Mouse (Mus musculus): Measurements from ENCODE around the gene Erich4. TPM values are rescaled to one million over a fixed set of nuclear protein-coding genes. Genes with fewer than 3 reads are reported as not detected.
"Not testable (repeated sequence)": the region's sequence is repeated elsewhere in the genome, so short reads cannot be mapped to it uniquely, and the experiment has no call there.

The Erich4 gene
- polyA plus RNA-seq, 1 experiment from 2014 or later, result not detected

GRCm38 (mm10) chr7:25593859-25594258 lies 21.8 kb downstream of the Erich4 start:
- no peak for ATAC-seq
- no peaks in the 10 kb centered on the region for H3K9me3 ChIP-seq (ENCODE audit: control insufficient read depth, low read length)
- 71% methylated on average over 3 of the region's 3 CpGs for WGBS
- H3K27ac ChIP-seq (ENCODE audit: low read depth, low read length), result no peak overlapping the region
- H3K4me1 ChIP-seq (ENCODE audit: control insufficient read depth, insufficient read depth, low read depth, low read length), result no peaks in the 10 kb centered on the region
- H3K36me3 ChIP-seq (ENCODE audit: control insufficient read depth, insufficient read depth, low read length), result no peaks in the 10 kb centered on the region
- H3K27me3 ChIP-seq (replicated peaks; ENCODE audit: control insufficient read depth, insufficient read depth, low read length), result no peaks in the 10 kb centered on the region
- no peak overlapping the region for H3K9ac ChIP-seq (ENCODE audit: low read depth, low read length)
- no peak overlapping the region for H3K4me2 ChIP-seq (ENCODE audit: low read length)
- H3K4me3 ChIP-seq (ENCODE audit: low read length), result no peak overlapping the region

- no peaks in the 10 kb centered on the region for H3K36me3 ChIP-seq (ENCODE audit: control insufficient read depth, insufficient read depth, low read length)
- no peaks in the 10 kb centered on the region for H3K27me3 ChIP-seq (replicated peaks; ENCODE audit: control insufficient read depth, insufficient read depth, low read length)
- WGBS, result 91% methylated on average over 2 of the region's 2 CpGs
- no peak for ATAC-seq
- H3K9ac ChIP-seq (ENCODE audit: low read depth, low read length), result no peak overlapping the region
- no peaks in the 10 kb centered on the region for H3K9me3 ChIP-seq (ENCODE audit: control insufficient read depth, low read length)
- no peak overlapping the region for H3K27ac ChIP-seq (ENCODE audit: low read depth, low read length)
- H3K4me1 ChIP-seq (ENCODE audit: control insufficient read depth, insufficient read depth, low read depth, low read length), result no peaks in the 10 kb centered on the region
- no peak overlapping the region for H3K4me2 ChIP-seq (ENCODE audit: low read length)
- H3K4me3 ChIP-seq (ENCODE audit: low read length), result no peak overlapping the region
Observed at GRCm38 (mm10) chr7:25591226-25591625, 24.5 kb downstream of the Erich4 start.

GRCm38 (mm10) chr7:25585351-25586204 lies 30.1 kb downstream of the Erich4 start:
- Histone ChIP-seq H3K36me3 (ENCODE audit: control insufficient read depth, insufficient read depth, low read length) (no peaks in the 10 kb centered on the region), H3K4me1 (ENCODE audit: control insufficient read depth, insufficient read depth, low read depth, low read length) (no peaks in the 10 kb centered on the region), H3K9me3 (ENCODE audit: control insufficient read depth, low read length) (no peaks in the 10 kb centered on the region), H3K4me2 (ENCODE audit: low read length) (no peak overlapping the region), H3K27me3 (replicated peaks; ENCODE audit: control insufficient read depth, insufficient read depth, low read length) (no peaks in the 10 kb centered on the region), H3K4me3 (ENCODE audit: low read length) (no peak overlapping the region), H3K27ac (ENCODE audit: low read depth, low read length) (no peak overlapping the region), H3K9ac (ENCODE audit: low read depth, low read length) (no peak overlapping the region)
- ATAC-seq, result no peak
- 81% methylated on average over 9 of the region's 9 CpGs for WGBS

- Histone ChIP-seq H3K4me1 (ENCODE audit: control insufficient read depth, insufficient read depth, low read depth, low read length) (no peaks in the 10 kb centered on the region), H3K27me3 (replicated peaks; ENCODE audit: control insufficient read depth, insufficient read depth, low read length) (no peaks in the 10 kb centered on the region), H3K36me3 (ENCODE audit: control insufficient read depth, insufficient read depth, low read length) (no peaks in the 10 kb centered on the region), H3K9me3 (ENCODE audit: control insufficient read depth, low read length) (no peaks in the 10 kb centered on the region), H3K27ac (ENCODE audit: low read depth, low read length) (no peak overlapping the region), H3K4me2 (ENCODE audit: low read length) (no peak overlapping the region), H3K9ac (ENCODE audit: low read depth, low read length) (no peak overlapping the region), H3K4me3 (ENCODE audit: low read length) (no peak overlapping the region)
- WGBS, result 83% methylated on average over 5 of the region's 5 CpGs
- ATAC-seq, result no peak
Observed at GRCm38 (mm10) chr7:25584651-25585050, 31.0 kb downstream of the Erich4 start.

- Histone ChIP-seq H3K27me3 (replicated peaks; ENCODE audit: control insufficient read depth, insufficient read depth, low read length) (no peaks in the 10 kb centered on the region), H3K4me2 (ENCODE audit: low read length) (no peak overlapping the region), H3K9ac (ENCODE audit: low read depth, low read length) (no peak overlapping the region), H3K4me1 (ENCODE audit: control insufficient read depth, insufficient read depth, low read depth, low read length) (no peaks in the 10 kb centered on the region), H3K4me3 (ENCODE audit: low read length) (no peak overlapping the region), H3K36me3 (ENCODE audit: control insufficient read depth, insufficient read depth, low read length) (no peaks in the 10 kb centered on the region), H3K9me3 (ENCODE audit: control insufficient read depth, low read length) (no peaks in the 10 kb centered on the region), H3K27ac (ENCODE audit: low read depth, low read length) (no peak overlapping the region)
- 90% methylated on average over 15 of the region's 15 CpGs for WGBS
- no peak for ATAC-seq
Observed at GRCm38 (mm10) chr7:25582301-25582810, 33.3 kb downstream of the Erich4 start.

GRCm38 (mm10) chr7:25579441-25579840 lies 36.3 kb downstream of the Erich4 start:
- Histone ChIP-seq H3K9me3 (ENCODE audit: control insufficient read depth, low read length) (no peaks in the 10 kb centered on the region), H3K4me1 (ENCODE audit: control insufficient read depth, insufficient read depth, low read depth, low read length) (no peaks in the 10 kb centered on the region), H3K27me3 (replicated peaks; ENCODE audit: control insufficient read depth, insufficient read depth, low read length) (no peaks in the 10 kb centered on the region), H3K4me3 (ENCODE audit: low read length) (no peak overlapping the region), H3K4me2 (ENCODE audit: low read length) (no peak overlapping the region), H3K9ac (ENCODE audit: low read depth, low read length) (no peak overlapping the region), H3K36me3 (ENCODE audit: control insufficient read depth, insufficient read depth, low read length) (no peaks in the 10 kb centered on the region), H3K27ac (ENCODE audit: low read depth, low read length) (no peak overlapping the region)
- ATAC-seq, result no peak
- 85% methylated on average over 10 of the region's 10 CpGs for WGBS

- H3K9me3 ChIP-seq (ENCODE audit: control insufficient read depth, low read length); H3K9ac ChIP-seq (ENCODE audit: low read depth, low read length); H3K4me1 ChIP-seq (ENCODE audit: control insufficient read depth, insufficient read depth, low read depth, low read length); H3K27me3 ChIP-seq (replicated peaks; ENCODE audit: control insufficient read depth, insufficient read depth, low read length); H3K27ac ChIP-seq (ENCODE audit: low read depth, low read length); H3K4me2 ChIP-seq (ENCODE audit: low read length); ATAC-seq; H3K4me3 ChIP-seq (ENCODE audit: low read length); H3K36me3 ChIP-seq (ENCODE audit: control insufficient read depth, insufficient read depth, low read length): not testable (repeated sequence)
- 66% methylated on average over 12 of the region's 14 CpGs for WGBS
Observed at GRCm38 (mm10) chr7:25576793-25577437, 38.8 kb downstream of the Erich4 start.

- H3K27ac ChIP-seq (ENCODE audit: low read depth, low read length); H3K4me3 ChIP-seq (ENCODE audit: low read length); H3K4me1 ChIP-seq (ENCODE audit: control insufficient read depth, insufficient read depth, low read depth, low read length); H3K27me3 ChIP-seq (replicated peaks; ENCODE audit: control insufficient read depth, insufficient read depth, low read length); H3K4me2 ChIP-seq (ENCODE audit: low read length); H3K9ac ChIP-seq (ENCODE audit: low read depth, low read length); H3K36me3 ChIP-seq (ENCODE audit: control insufficient read depth, insufficient read depth, low read length); H3K9me3 ChIP-seq (ENCODE audit: control insufficient read depth, low read length); ATAC-seq: not testable (repeated sequence)
- 48% methylated on average over 6 of the region's 6 CpGs for WGBS
Observed at GRCm38 (mm10) chr7:25576308-25576707, 39.4 kb downstream of the Erich4 start.

- no peak overlapping the region for H3K27ac ChIP-seq (ENCODE audit: low read depth, low read length)
- 19% methylated on average over 8 of the region's 8 CpGs for WGBS
- H3K9ac ChIP-seq (ENCODE audit: low read depth, low read length), result no peak overlapping the region
- no peaks in the 10 kb centered on the region for H3K27me3 ChIP-seq (replicated peaks; ENCODE audit: control insufficient read depth, insufficient read depth, low read length)
- no peaks in the 10 kb centered on the region for H3K4me1 ChIP-seq (ENCODE audit: control insufficient read depth, insufficient read depth, low read depth, low read length)
- H3K4me3 ChIP-seq (ENCODE audit: low read length), result no peak overlapping the region
- no peak overlapping the region for H3K4me2 ChIP-seq (ENCODE audit: low read length)
- no peaks in the 10 kb centered on the region for H3K9me3 ChIP-seq (ENCODE audit: control insufficient read depth, low read length)
- ATAC-seq, result no peak
- H3K36me3 ChIP-seq (ENCODE audit: control insufficient read depth, insufficient read depth, low read length), result no peaks in the 10 kb centered on the region
Observed at GRCm38 (mm10) chr7:25575870-25576269, 39.8 kb downstream of the Erich4 start.

All from hindbrain, embryonic 16.5 days (tissue).